In the genomic region with DNA sequence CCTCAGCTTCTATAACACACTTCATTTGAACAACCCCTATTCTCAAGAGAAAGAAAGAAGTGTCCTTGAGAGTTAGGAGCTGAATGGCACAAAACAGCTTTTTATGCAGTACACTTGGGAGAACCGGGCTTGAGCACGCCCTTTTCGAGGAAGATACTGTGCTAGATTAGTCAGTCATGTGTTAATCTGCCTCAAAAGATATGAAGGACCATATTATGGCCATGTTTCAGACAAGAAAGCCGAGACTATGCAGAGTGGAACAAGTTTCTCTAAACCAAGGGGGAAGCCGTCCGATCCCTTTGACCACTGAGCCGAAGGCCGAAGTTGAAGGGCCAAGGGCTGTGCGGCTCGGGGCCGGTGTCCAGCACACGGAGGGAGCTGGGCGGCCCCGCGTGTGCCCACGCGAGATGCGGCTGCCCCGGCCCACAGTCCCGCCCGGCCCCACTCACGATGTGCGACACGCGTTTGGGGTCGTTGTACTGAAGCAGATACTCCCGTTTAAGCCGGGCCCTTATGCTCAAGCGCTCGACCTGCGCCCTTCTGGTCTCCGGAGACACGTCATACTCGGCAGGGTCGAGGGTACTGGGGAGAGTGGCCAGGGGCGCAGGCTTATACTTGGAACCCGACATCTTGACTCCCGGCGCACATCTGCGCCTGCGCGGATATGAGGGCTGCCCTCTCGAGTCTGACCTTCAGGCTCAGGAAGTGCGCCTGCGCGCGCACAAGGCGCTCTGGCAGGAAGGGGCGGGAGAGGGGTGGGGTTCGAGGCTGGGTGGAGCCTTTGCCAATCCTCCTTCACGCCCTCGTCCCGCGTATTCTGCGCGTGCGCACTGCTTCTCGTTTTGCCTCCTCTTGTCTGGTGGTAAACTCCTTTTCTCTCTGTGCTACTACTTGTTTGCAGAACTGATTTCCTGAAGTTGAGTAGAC, we compare ENCODE assay signal across 8 mouse cellular contexts. TPM values are rescaled to one million over a fixed set of nuclear protein-coding genes. Genes with fewer than 3 reads are reported as not detected.
DNase-seq lines count a peak whose midpoint lies in the region; ATAC-seq lines count a peak whose summit lies in the region.

Ndufb4 (minus strand) TSS at position 723 of the 927 bp plus-strand sequence.

- H3K4me3 ChIP-seq in hindbrain, embryonic 14.5 days (replicated peaks; ENCODE audit: low read length), result peak within 1 kb of the TSS; percentile 74

- H3K4me2 ChIP-seq in hindbrain, embryonic 14.5 days (replicated peaks), result peak within 1 kb of the TSS; percentile 66

- peaks cover 17% of the 10 kb centered on the region for H3K4me1 ChIP-seq in hindbrain, embryonic 14.5 days (replicated peaks; ENCODE audit: control insufficient read depth, insufficient read depth, low read length)

- ATAC-seq in hindbrain, embryonic 14.5 days (ENCODE audit: low FRiP score), result peak; percentile 95

- H3K9ac ChIP-seq in hindbrain, embryonic 14.5 days, result peak within 1 kb of the TSS; percentile 91

- no peaks in the 10 kb centered on the region for H3K9me3 ChIP-seq in hindbrain, embryonic 14.5 days (ENCODE audit: control insufficient read depth, low read length)

- peak; percentile 98 for DNase-seq in R1 (ENCODE audit: low read depth, low spot score)
- DNase-seq in cerebellum, postnatal 25 days, result peak; percentile 94 to 98
- peak; percentile 85 to 91 for DNase-seq in frontal cortex, postnatal 25 days (ENCODE audit: low spot score in 2 of 2)
- peak; percentile 97 for DNase-seq in hindbrain, embryonic 14.5 days (ENCODE audit: low spot score)
- peak; percentile 92 to 95 for DNase-seq in layer of hippocampus, postnatal 36 days
- peak; percentile 96 for DNase-seq in lung, postnatal 36 days
- DNase-seq in retina, postnatal 1 day, result peak; percentile 99
- peak; percentile 85 to 93 for DNase-seq in urinary bladder, adult 18-20 months (ENCODE audit: low spot score in 2 of 2)

- peak within 1 kb of the TSS; percentile 48 for H3K27ac ChIP-seq in hindbrain, embryonic 14.5 days

- under 1% methylated on average over 49 of the region's 58 CpGs for WGBS in hindbrain, embryonic 14.5 days

- no peaks in the 10 kb centered on the region for H3K27me3 ChIP-seq in hindbrain, embryonic 14.5 days (ENCODE audit: control insufficient read depth, insufficient read depth, low read length)

- H3K36me3 ChIP-seq in hindbrain, embryonic 14.5 days (replicated peaks; ENCODE audit: control insufficient read depth, insufficient read depth), result no peaks in the 10 kb centered on the region

RNA-seq across cellular contexts. Expression of gene Ndufb4, which starts in this region (rescaled TPM):
- 64.5 and 69.9 TPM in 2 replicates for polyA plus RNA-seq in hindbrain, embryonic 14.5 days (2014; fragmentation: Nextera tagmentation; extraction: Ambion mirVana)
- 10 to 100 TPM; 80.4 to 84.0 TPM for total RNA-seq in layer of hippocampus, postnatal 36 days (2021)

Comparison
In these comparisons a context has a peak if more than half of its experiments do, and no peak if none do; other contexts are left out.
1. Peak in every context shown above with its lines: DNase-seq, ATAC-seq, H3K4me3 ChIP-seq and H3K27ac ChIP-seq.